Mouse (Mus musculus) layer of hippocampus, adult 11-12 months (tissue): ENCODE measurements around the gene 9930104L06Rik.

Experiments used
- DNase-seq: peaks from one replicate; pipeline ENCODE4 v3.0.0; 2022; ENCODE audit warnings: low spot score

9930104L06Rik gene

GRCm38 (mm10) chr4:124960940-124961339 lies 24.1 kb downstream of the 9930104L06Rik start:
- no peak for DNase-seq

- no peak for DNase-seq
These were observed 25.7 kb downstream of the 9930104L06Rik start for GRCm38 (mm10) chr4:124962576-124962975.

- no peak for DNase-seq
These were observed 28.2 kb downstream of the 9930104L06Rik start for GRCm38 (mm10) chr4:124964912-124965599.

- no peak for DNase-seq
These were observed 31.9 kb downstream of the 9930104L06Rik start for GRCm38 (mm10) chr4:124968711-124969110.

DNA sequence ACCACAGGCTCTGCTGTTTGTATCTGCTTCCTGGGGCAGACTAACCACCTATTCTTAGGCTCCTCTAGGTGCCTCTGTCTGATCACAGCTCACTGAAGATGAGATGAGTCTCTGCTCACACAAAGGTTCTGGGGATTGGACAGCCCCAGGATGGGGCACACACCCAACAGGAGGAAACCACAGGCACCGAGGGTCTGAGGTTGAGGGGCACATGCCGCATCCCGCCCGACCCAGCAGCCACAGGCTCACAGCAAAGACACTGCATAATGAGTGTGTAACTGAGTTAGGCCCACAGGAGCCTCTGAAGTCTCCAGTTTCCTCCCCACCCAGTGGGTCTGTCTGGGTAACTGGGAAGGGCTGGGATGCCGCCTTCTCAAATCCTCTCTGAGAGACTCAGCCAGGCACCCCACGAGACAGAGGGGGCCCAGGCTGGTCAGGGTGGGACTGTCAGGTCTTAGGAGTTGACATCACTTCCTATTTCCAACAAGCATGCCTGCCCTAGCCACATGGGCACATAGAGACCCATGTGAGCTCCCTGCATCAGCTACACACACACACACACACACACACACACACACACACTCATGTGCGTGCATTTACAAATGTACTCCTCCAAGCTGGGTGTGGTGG lies 32.5 kb downstream of the 9930104L06Rik start:
- DNase-seq = no peak

DNA sequence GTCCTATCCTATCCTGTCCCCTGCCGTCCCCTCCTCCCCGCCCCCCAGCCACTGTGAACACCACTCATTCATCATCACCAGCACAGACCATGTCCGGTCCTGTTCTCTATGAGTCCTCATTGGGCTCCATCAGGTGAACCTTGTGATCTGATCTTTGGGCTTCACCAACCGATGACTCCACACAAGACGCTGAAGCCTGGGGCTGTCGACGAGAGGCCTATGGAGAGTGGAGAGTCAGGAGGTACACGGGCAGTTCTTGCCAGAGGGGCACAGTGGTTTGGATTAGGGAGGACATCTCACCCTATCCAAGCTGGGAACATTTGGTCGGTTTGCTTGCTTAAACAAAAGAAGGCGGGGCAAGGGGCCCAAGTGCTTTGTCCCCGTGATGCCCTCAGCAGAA lies 33.3 kb downstream of the 9930104L06Rik start:
- no peak for DNase-seq

- no peak for DNase-seq
These were observed 33.8 kb downstream of the 9930104L06Rik start for GRCm38 (mm10) chr4:124970677-124971076.

GRCm38 (mm10) chr4:124971094-124971493 lies 34.2 kb downstream of the 9930104L06Rik start:
- no peak for DNase-seq

GRCm38 (mm10) chr4:124972316-124972715 lies 35.5 kb downstream of the 9930104L06Rik start:
- DNase-seq = no peak

- DNase-seq = no peak
These were observed 36.4 kb downstream of the 9930104L06Rik start for GRCm38 (mm10) chr4:124973296-124973695.

DNA sequence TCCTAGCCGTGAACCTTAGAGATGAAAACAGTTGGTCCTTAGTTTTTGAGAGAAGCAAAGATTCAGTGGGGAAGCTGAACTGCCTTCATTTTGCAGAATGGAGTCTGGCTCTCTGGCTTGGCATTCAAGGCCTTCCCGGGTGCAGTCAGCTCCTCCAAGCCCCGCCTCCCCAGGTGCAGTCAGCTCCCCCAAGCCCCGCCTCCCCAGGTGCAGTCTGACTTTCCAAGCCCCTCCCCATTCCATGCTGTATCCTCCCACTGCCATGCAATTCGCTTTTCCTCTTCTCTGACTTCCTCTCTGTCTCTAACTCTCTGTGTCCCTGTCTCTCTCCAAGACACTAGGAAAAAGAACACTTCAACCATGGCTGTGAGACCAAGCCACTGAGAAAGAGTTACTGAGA lies 41.4 kb downstream of the 9930104L06Rik start:
- DNase-seq = no peak

- no peak for DNase-seq
These were observed 47.2 kb downstream of the 9930104L06Rik start for GRCm38 (mm10) chr4:124983893-124984526.

- no peak for DNase-seq
These were observed 48.2 kb downstream of the 9930104L06Rik start for GRCm38 (mm10) chr4:124984871-124985670.

DNA sequence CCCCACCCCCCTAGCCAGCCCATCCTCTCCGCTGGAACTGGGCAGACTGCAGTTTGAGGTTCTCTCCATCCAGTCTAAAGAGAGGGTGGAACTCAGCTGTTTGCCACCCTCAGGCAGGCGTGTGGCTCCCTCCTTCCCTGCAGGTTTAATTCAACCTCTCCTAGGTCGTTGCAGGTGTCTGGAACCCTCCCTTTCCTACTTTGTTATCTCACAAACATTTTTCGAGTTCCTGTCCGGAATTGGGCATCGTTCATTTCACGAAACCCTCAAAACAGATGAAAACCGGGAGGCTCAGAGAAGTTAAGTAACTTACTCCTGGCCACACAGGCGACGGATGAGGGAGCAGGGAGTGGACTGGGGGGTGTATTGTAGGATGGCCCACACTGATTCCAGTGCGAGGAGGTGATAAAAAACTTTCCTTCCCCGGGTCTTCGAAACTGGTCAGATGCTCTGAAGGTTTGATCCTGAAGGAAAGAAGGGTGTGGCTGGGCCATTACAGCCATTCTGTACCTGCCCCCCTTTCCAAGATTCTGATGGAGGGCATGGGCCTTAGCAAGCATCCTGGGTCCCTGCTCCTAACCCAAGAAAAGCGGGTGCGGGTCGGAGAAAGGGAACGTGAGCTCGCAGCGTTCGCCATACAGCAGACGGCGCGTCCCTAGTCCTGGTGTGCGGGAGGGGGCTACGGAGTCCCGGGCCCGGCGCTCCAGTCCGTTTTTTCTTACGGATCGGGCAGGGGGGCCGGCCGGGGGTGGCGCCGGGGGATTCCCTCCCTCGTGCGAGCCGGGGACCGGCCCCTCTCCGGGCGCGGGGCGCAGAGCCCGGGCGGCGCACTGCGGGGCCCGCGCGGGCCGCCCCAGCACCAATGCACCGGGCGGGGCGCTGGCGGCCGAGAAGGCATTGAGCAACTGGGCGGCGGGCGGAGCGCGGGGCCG lies 49.1 kb downstream of the 9930104L06Rik start, which contains the start of gene Rspo1:
Gene Rspo1, plus strand, starts transcription at position 760 of the 932 bp plus-strand sequence.
- no peak for DNase-seq

GRCm38 (mm10) chr4:124986739-124987710 lies 50.2 kb downstream of the 9930104L06Rik start:
- DNase-seq = no peak

- DNase-seq = no peak
These were observed 50.9 kb downstream of the 9930104L06Rik start for GRCm38 (mm10) chr4:124987711-124988097.

GRCm38 (mm10) chr4:124988382-124988781 lies 51.5 kb downstream of the 9930104L06Rik start:
- no peak for DNase-seq

DNA sequence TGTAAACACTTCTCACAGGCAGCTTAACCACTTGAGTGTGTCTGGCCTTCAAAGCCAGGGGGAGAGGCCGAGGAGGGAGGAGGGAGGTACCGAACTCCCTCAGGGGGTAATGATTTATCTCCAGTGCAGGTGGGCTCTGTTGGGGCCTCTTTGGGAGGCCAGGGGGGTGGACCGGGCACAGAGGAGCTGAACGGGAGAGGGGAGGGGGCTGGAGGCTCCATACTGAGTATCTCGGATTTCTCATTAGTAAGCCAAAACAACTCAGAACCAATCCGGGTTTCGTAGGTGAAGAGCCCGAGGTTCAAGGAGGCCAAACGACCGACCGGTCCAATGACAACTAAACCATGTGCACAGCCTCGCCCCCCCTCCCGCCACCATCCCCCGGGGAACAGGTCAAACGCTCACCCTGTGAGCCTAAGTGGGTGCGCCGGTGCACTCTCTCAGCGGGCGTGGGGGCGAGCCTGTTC lies 53.0 kb downstream of the 9930104L06Rik start:
- DNase-seq = no peak

GRCm38 (mm10) chr4:124990325-124990724 lies 53.5 kb downstream of the 9930104L06Rik start:
- DNase-seq = peak; percentile 25
